Mouse (Mus musculus) embryonic fibroblast, embryonic 13.5 days (primary cell): ENCODE data around the gene Gria1.

Source experiments
- CTCF ChIP-seq: IDR thresholded peaks from 2 replicates; pipeline ENCODE4 v1.5.1; 2011; ENCODE audit warnings: mild to moderate bottlenecking, control low read depth, low read length, moderate library complexity, borderline replicate concordance; ENCODE audit not compliant: insufficient read depth
- POLR2A ChIP-seq: IDR thresholded peaks from 2 replicates; pipeline ENCODE4 v1.6.1; 2011; ENCODE audit warnings: low read depth, mild to moderate bottlenecking, control low read depth, low read length, moderate library complexity

DNA sequence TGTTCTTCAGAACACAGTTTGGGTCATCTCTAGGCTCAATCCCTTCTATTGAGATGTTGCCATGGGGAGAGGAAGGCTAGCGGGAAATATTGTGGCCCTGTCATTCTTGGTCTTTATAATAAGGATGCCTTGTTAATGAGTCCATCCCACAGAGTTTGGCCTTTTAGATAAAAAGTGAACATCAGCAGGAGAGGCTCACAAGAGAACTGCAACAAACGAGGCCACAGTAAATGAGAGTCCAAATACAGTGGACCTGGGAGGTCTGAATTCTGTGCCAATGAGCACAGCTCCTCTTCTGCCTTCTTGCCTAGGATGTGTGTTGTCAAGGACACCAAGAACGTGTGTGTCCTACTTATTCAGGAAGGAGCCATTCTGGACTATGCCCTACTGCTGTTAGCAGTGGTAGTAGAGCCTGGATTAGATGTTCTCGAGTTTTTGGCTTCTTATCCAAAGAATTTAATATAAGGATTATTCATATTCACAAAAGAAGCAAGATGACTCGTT lies 92.6 kb downstream of the Gria1 start:
- TF ChIP-seq CTCF (no peak), POLR2A (no peak)
